Mouse (Mus musculus): ENCODE measurements around the gene H1foo.

The H1foo gene

GRCm38 (mm10) chr6:115962439-115963085 lies 17.8 kb downstream of the H1foo start:
- peak; percentile 53 to 62 for DNase-seq

- DNase-seq, result no peak
Observed at GRCm38 (mm10) chr6:115963656-115964055, 18.9 kb downstream of the H1foo start.

- DNase-seq, result no peak
Observed at GRCm38 (mm10) chr6:115966227-115966966, 21.7 kb downstream of the H1foo start.

- DNase-seq, result no peak
Observed at GRCm38 (mm10) chr6:115967291-115967880, 22.6 kb downstream of the H1foo start.

- no peak for DNase-seq
Observed at GRCm38 (mm10) chr6:115968086-115968485, 23.3 kb downstream of the H1foo start.

- no peak for DNase-seq
Observed at GRCm38 (mm10) chr6:115968700-115969099, 24.0 kb downstream of the H1foo start.

GRCm38 (mm10) chr6:115969103-115969502 lies 24.4 kb downstream of the H1foo start:
- no peak for DNase-seq

- no peak for DNase-seq
Observed at GRCm38 (mm10) chr6:115969952-115970351, 25.2 kb downstream of the H1foo start.

- DNase-seq, result no peak
Observed at GRCm38 (mm10) chr6:115971273-115972060, 26.7 kb downstream of the H1foo start.

- DNase-seq, result no peak
Observed at GRCm38 (mm10) chr6:115972083-115972764, 27.5 kb downstream of the H1foo start.

GRCm38 (mm10) chr6:115973139-115973875 lies 28.6 kb downstream of the H1foo start:
- DNase-seq, result no peak

- no peak for DNase-seq
Observed at GRCm38 (mm10) chr6:115973881-115974662, 29.3 kb downstream of the H1foo start.

GRCm38 (mm10) chr6:115975606-115976005 lies 30.9 kb downstream of the H1foo start:
- DNase-seq, result no peak

GRCm38 (mm10) chr6:115977810-115978209 lies 33.1 kb downstream of the H1foo start:
- no peak for DNase-seq

GRCm38 (mm10) chr6:115978596-115978995 lies 33.9 kb downstream of the H1foo start:
- peak in 1 of 2 experiments; percentile 45 for DNase-seq

- peak; percentile 43 to 64 for DNase-seq
Observed at GRCm38 (mm10) chr6:115982889-115983288, 38.2 kb downstream of the H1foo start.

GRCm38 (mm10) chr6:115983306-115984038 lies 38.7 kb downstream of the H1foo start:
- peak; percentile 74 to 82 for DNase-seq

- DNase-seq, result no peak
Observed at GRCm38 (mm10) chr6:115984580-115984979, 39.8 kb downstream of the H1foo start.

- DNase-seq, result no peak
Observed at GRCm38 (mm10) chr6:115985622-115986021, 40.9 kb downstream of the H1foo start.

- DNase-seq, result no peak
Observed at GRCm38 (mm10) chr6:115986472-115987095, 41.8 kb downstream of the H1foo start.
